Mouse (Mus musculus) left cerebral cortex, postnatal 10 days (tissue): ENCODE measurements at regions not wholly inside any gene's neighbourhood (a gene's known extent, or its start where the extent isn't known, plus 50 kb on each side); places are given as distances from the start of the nearest gene placed in this dataset.

Experiments used
- DNase-seq, 2 experiments: peaks; one replicate each; pipeline ENCODE4 v3.0.0; 2021 to 2022; ENCODE audit warnings: low spot score in 2 of 2, mixed read lengths in 1 of 2; ENCODE audit errors: extremely low spot score in 1 of 2
- intact Hi-C: fragments of 180-260 bp; cut with DNase I; formaldehyde crosslinking; loops from one replicate; pipeline ENCODE4 v1.15.1; 2025

DNA sequence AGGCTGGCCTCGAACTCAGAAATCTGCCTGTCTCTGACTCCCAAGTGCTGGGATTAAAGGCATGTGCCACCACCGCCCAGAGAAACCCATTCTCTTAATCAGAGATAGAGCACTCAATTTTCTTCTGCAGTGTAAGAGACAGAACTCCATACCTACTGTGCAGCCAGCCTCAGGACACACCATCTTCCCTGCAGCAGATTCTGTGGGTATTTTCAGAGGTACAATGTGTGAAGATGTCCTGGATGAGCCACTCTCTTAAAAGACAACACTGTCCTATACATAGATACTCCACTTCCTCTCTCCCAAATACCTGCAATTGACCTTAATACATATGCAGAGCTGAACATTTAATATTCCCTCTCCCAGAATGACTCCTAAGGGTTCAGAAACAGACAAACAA lies 111.5 kb downstream of the Nr1d2 start:
- no peak for DNase-seq

DNA sequence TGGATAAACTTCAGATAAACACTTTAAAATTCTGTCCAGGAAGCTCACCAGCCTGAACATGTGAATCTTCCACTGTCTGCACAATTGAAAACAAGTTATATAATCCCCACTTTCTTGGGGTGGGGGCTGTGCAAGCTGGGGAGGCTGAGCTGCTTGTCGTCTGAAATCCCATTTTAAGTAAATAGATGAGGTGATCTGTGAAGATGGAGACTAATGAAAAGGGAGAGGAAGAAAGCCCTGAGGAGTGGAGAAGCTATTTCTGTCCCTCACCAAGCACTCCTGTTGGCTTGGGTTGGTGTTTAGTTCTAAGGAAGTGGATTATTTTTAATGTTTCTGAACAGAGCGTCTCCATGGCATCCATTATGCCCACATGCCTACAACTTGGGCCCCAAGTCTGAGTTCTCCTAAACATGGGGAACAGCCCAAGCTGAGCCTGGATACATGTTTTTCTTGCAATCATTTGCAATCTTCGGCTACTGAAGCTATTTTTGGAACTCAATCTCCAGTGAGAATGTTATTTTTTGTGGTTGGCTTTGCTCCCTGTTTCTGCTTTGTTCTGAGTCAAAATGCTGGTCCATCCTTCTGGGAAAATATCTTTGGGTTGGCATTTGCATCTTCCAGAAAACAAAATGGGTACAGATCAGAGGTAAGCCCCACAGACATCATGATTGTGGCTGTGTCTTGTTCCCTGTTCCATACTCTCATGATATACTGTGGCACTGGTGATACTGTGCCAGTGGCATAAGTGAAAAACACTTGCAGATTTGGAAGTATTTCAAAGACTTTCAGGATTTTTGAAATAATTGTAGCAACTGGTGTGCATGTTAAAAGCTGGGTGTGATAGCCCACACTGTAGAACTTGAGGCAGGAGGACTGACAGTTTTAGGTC lies 131.8 kb downstream of the Nr1d2 start:
- DNase-seq, result peak; percentile 19 to 57
- intact Hi-C loops, result no loop called here

More for the DNA sequence above, 111.5 kb downstream of the Nr1d2 start:
- intact Hi-C loops, result no loop called here

DNA sequence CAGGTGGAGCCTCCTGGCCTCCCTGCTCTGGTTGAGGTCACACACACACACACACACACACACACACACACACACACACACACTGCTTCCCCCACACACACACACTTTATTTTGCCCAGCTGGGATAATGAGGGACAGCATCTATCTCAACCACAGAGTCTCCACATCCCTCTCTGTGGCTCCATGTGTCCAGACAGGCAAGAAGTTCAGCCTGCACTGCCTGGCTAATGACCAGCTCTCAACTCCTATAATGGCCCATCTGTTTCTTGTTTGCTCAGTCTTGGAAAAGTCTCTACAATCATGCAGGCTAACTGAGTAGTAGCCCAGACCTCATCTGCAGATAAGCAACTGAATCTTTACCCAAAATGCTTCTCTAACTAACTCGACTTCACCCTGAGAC lies 133.3 kb downstream of the Nr1d2 start:
- no peak for DNase-seq
- intact Hi-C loops, result no loop called here

DNA sequence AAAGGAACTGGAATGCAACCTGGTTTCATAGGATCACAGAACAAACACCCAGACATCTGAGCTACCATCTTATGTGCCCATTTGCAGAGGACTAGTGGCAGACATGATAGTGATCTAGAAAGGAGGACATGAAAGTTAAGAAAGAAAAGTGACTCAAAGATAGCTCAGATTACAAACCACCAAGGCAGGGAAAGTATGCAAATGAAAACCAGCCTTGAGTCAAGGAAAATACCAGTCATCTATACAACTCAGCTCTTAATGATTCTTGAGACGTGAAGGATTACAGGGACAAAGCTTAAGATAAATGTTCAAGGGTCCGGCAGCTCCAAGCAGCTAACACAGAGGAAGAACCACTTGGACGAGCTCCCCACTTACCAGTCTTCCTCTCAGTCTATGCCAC lies 138.7 kb downstream of the Nr1d2 start:
- no peak for DNase-seq
- intact Hi-C loops, result no loop called here
